Mouse (Mus musculus) lung, embryonic 15.5 days (tissue): Measurements from ENCODE around the gene Rgs3. TPM values are rescaled to one million over a fixed set of nuclear protein-coding genes. Genes with fewer than 3 reads are reported as not detected.

ENCODE experiments used
- ATAC-seq: fragments of 200-750 bp; cut with Nextera tagmentation; 2 replicates; pipeline ENCODE4 v1.8.0; 2017; ENCODE audit warnings: moderate number of reproducible peaks, borderline replicate concordance; ENCODE audit not compliant: low FRiP score, low TSS enrichment; ENCODE audit errors: extremely low read depth
- H3K27ac ChIP-seq: fragments of 300-500 bp; sonication (generic); 2 replicates; pipeline ENCODE4 v1.5.1; 2015; ENCODE audit warnings: moderate library complexity, mild to moderate bottlenecking, inconsistent platforms
- H3K27me3 ChIP-seq: fragments of 300-500 bp; sonication (generic); 2 replicates; pipeline ENCODE4 v1.6.1; 2015; ENCODE audit warnings: inconsistent platforms
- H3K36me3 ChIP-seq: fragments of 300-500 bp; sonication (generic); 2 replicates; pipeline ENCODE4 v1.6.1; 2015; ENCODE audit warnings: inconsistent platforms
- H3K4me1 ChIP-seq: fragments of 300-500 bp; sonication (generic); 2 replicates; pipeline ENCODE4 v1.6.1; 2015; ENCODE audit warnings: inconsistent platforms
- H3K4me2 ChIP-seq: fragments of 300-500 bp; sonication (generic); 2 replicates; pipeline ENCODE4 v1.6.1; 2015; ENCODE audit warnings: inconsistent platforms, mild to moderate bottlenecking, moderate library complexity
- H3K4me3 ChIP-seq: fragments of 300-500 bp; sonication (generic); 2 replicates; pipeline ENCODE4 v1.5.1; 2015; ENCODE audit warnings: mild to moderate bottlenecking, inconsistent platforms
- H3K9ac ChIP-seq: fragments of 300-500 bp; sonication (generic); 2 replicates; pipeline ENCODE4 v1.6.1; 2015; ENCODE audit warnings: inconsistent platforms
- H3K9me3 ChIP-seq: fragments of 300-500 bp; sonication (generic); 2 replicates; pipeline ENCODE4 v1.6.1; 2016; ENCODE audit warnings: inconsistent platforms
- WGBS: fragments of 180-500 bp; shearing (Covaris S2); methylation state at CpG from one replicate; pipeline ENCODE4 v1.1.7; 2015; 5-methylcytosine and 5-hydroxymethylcytosine counted together
- polyA plus RNA-seq: library from polyadenylated mRNA; unstranded; fragments of >200 nt; fragmentation: Nextera tagmentation; extraction: Ambion mirVana; gene quantifications from 2 replicates; pipeline ENCODE4 v1.2.1, GENCODE M21; 2015

The Rgs3 gene
- polyA plus RNA-seq, 1 experiment from 2014 or later = 53.5 TPM

GRCm38 (mm10) chr4:62560963-62561629 lies 1.4 kb downstream of the Rgs3 start:
- H3K9ac ChIP-seq = no peak overlapping the region
- H3K9me3 ChIP-seq = no peaks in the 10 kb centered on the region
- no peak overlapping the region for H3K4me2 ChIP-seq
- no peaks in the 10 kb centered on the region for H3K27me3 ChIP-seq
- ATAC-seq = peak; percentile 58; the same call in 1 of the 2 replicates
- 21% methylated on average over 4 of the region's 4 CpGs for WGBS
- no peaks in the 10 kb centered on the region; the same call in 1 of the 2 replicates for H3K4me1 ChIP-seq
- H3K4me3 ChIP-seq = no peak overlapping the region
- no peaks in the 10 kb centered on the region for H3K36me3 ChIP-seq
- H3K27ac ChIP-seq = no peak overlapping the region

- H3K27ac ChIP-seq = no peak overlapping the region
- no peaks in the 10 kb centered on the region for H3K9me3 ChIP-seq
- no peak overlapping the region for H3K9ac ChIP-seq
- H3K36me3 ChIP-seq = no peaks in the 10 kb centered on the region
- 42% methylated on average over 3 of the region's 3 CpGs for WGBS
- peaks cover 4% of the 10 kb centered on the region for H3K4me1 ChIP-seq
- H3K27me3 ChIP-seq = no peaks in the 10 kb centered on the region
- no peak overlapping the region for H3K4me3 ChIP-seq
- ATAC-seq = no peak
- no peak overlapping the region for H3K4me2 ChIP-seq
Measured at GRCm38 (mm10) chr4:62561630-62562001, 2.0 kb downstream of the Rgs3 start.

- no peak overlapping the region for H3K27ac ChIP-seq
- no peaks in the 10 kb centered on the region for H3K36me3 ChIP-seq
- ATAC-seq = no peak
- peaks cover 5% of the 10 kb centered on the region for H3K4me1 ChIP-seq
- H3K9ac ChIP-seq = no peak overlapping the region
- H3K27me3 ChIP-seq = no peaks in the 10 kb centered on the region
- H3K4me3 ChIP-seq = no peak overlapping the region
- no peaks in the 10 kb centered on the region for H3K9me3 ChIP-seq
- 68% methylated on average over 4 of the region's 4 CpGs for WGBS
- no peak overlapping the region for H3K4me2 ChIP-seq
Measured at GRCm38 (mm10) chr4:62562006-62562405, 2.4 kb downstream of the Rgs3 start.

GRCm38 (mm10) chr4:62566530-62566929 lies 6.9 kb downstream of the Rgs3 start:
- Histone ChIP-seq H3K27ac (no peak overlapping the region), H3K4me2 (no peak overlapping the region), H3K9me3 (no peaks in the 10 kb centered on the region), H3K27me3 (no peaks in the 10 kb centered on the region), H3K36me3 (no peaks in the 10 kb centered on the region), H3K4me3 (no peak overlapping the region), H3K9ac (no peak overlapping the region), H3K4me1 (peaks cover 19% of the 10 kb centered on the region)
- WGBS = 58% methylated on average over 4 of the region's 4 CpGs
- peak; percentile 62; the same call in 1 of the 2 replicates for ATAC-seq

- Histone ChIP-seq H3K4me1 (peaks cover 20% of the 10 kb centered on the region), H3K9ac (no peak overlapping the region), H3K4me2 (no peak overlapping the region), H3K4me3 (no peak overlapping the region), H3K9me3 (no peaks in the 10 kb centered on the region), H3K27me3 (no peaks in the 10 kb centered on the region), H3K36me3 (no peaks in the 10 kb centered on the region), H3K27ac (no peak overlapping the region)
- no peak for ATAC-seq
- WGBS = 73% methylated on average over 6 of the region's 6 CpGs
Measured at GRCm38 (mm10) chr4:62567696-62568095, 8.0 kb downstream of the Rgs3 start.

- Histone ChIP-seq H3K27ac (no peak overlapping the region), H3K9ac (no peak overlapping the region), H3K9me3 (no peaks in the 10 kb centered on the region), H3K27me3 (no peaks in the 10 kb centered on the region), H3K4me3 (no peak overlapping the region), H3K4me1 (peaks cover 20% of the 10 kb centered on the region), H3K4me2 (no peak overlapping the region), H3K36me3 (no peaks in the 10 kb centered on the region)
- WGBS = 69% methylated on average over 1 of the region's 1 CpGs
- no peak for ATAC-seq
Measured at GRCm38 (mm10) chr4:62568359-62568758, 8.7 kb downstream of the Rgs3 start.

GRCm38 (mm10) chr4:62569603-62570002 lies 10.0 kb downstream of the Rgs3 start:
- WGBS = 67% methylated on average over 5 of the region's 5 CpGs

GRCm38 (mm10) chr4:62570029-62570428 lies 10.4 kb downstream of the Rgs3 start:
- Histone ChIP-seq H3K9me3 (no peaks in the 10 kb centered on the region), H3K27ac (peak overlapping the region; percentile 51; the same call in 1 of the 2 replicates), H3K4me2 (no peak overlapping the region), H3K4me1 (peaks cover 20% of the 10 kb centered on the region), H3K36me3 (no peaks in the 10 kb centered on the region), H3K9ac (no peak overlapping the region), H3K4me3 (no peak overlapping the region), H3K27me3 (no peaks in the 10 kb centered on the region)
- WGBS = 52% methylated on average over 5 of the region's 5 CpGs
- ATAC-seq = no peak

More at GRCm38 (mm10) chr4:62569603-62570002, 10.0 kb downstream of the Rgs3 start:
- H3K27ac ChIP-seq = peak overlapping the region; percentile 51; the same call in 1 of the 2 replicates
- no peak overlapping the region for H3K4me2 ChIP-seq
- no peaks in the 10 kb centered on the region for H3K36me3 ChIP-seq
- H3K9ac ChIP-seq = no peak overlapping the region
- H3K9me3 ChIP-seq = no peaks in the 10 kb centered on the region
- no peaks in the 10 kb centered on the region for H3K27me3 ChIP-seq
- ATAC-seq = no peak
- peaks cover 20% of the 10 kb centered on the region for H3K4me1 ChIP-seq
- no peak overlapping the region for H3K4me3 ChIP-seq

GRCm38 (mm10) chr4:62582365-62583264 lies 23.0 kb downstream of the Rgs3 start:
- no peaks in the 10 kb centered on the region for H3K9me3 ChIP-seq
- ATAC-seq = peak; percentile 68
- H3K27me3 ChIP-seq = peaks cover 33% of the 10 kb centered on the region
- WGBS = 15% methylated on average over 18 of the region's 18 CpGs
- H3K4me1 ChIP-seq = peaks cover 16% of the 10 kb centered on the region
- H3K27ac ChIP-seq = peak overlapping the region; percentile 56
- peak overlapping the region; percentile 23; the same call in 1 of the 2 replicates for H3K9ac ChIP-seq
- H3K4me3 ChIP-seq = peak overlapping the region; percentile 40
- no peaks in the 10 kb centered on the region for H3K36me3 ChIP-seq
- H3K4me2 ChIP-seq = peak overlapping the region; percentile 66

- no peaks in the 10 kb centered on the region for H3K9me3 ChIP-seq
- peak overlapping the region; percentile 40 for H3K4me3 ChIP-seq
- peaks cover 16% of the 10 kb centered on the region for H3K4me1 ChIP-seq
- H3K27ac ChIP-seq = peak overlapping the region; percentile 56
- peak; percentile 88 for ATAC-seq
- 2% methylated on average over 42 of the region's 42 CpGs for WGBS
- peaks cover 33% of the 10 kb centered on the region for H3K27me3 ChIP-seq
- peak overlapping the region; percentile 66 for H3K4me2 ChIP-seq
- H3K9ac ChIP-seq = peak overlapping the region; percentile 45
- no peaks in the 10 kb centered on the region for H3K36me3 ChIP-seq
Measured at GRCm38 (mm10) chr4:62583265-62584092, 23.8 kb downstream of the Rgs3 start.

- ATAC-seq = no peak
- H3K4me1 ChIP-seq = peaks cover 28% of the 10 kb centered on the region
- H3K9ac ChIP-seq = no peak overlapping the region
- no peak overlapping the region for H3K27ac ChIP-seq
- no peak overlapping the region for H3K4me2 ChIP-seq
- H3K36me3 ChIP-seq = no peaks in the 10 kb centered on the region
- peaks cover 29% of the 10 kb centered on the region for H3K27me3 ChIP-seq
- 71% methylated on average over 8 of the region's 8 CpGs for WGBS
- H3K9me3 ChIP-seq = no peaks in the 10 kb centered on the region
- no peak overlapping the region for H3K4me3 ChIP-seq
Measured at GRCm38 (mm10) chr4:62587067-62587466, 27.4 kb downstream of the Rgs3 start.
